Mouse (Mus musculus) liver, adult 2 months (tissue): Measurements from ENCODE around the gene Ifna15. TPM values are rescaled to one million over a fixed set of nuclear protein-coding genes. Genes with fewer than 3 reads are reported as not detected.

Experiments
- DNase-seq: peaks from one replicate; pipeline ENCODE4 v3.0.0-alpha.2; 2011; ENCODE audit warnings: low read depth, low spot score; ENCODE audit errors: extremely low read depth
- H3K27ac ChIP-seq: fragments of 200-500 bp; replicated peaks from 2 replicates; pipeline ENCODE4 v1.5.1; 2012; ENCODE audit warnings: low read depth, mild to moderate bottlenecking, control low read depth, inconsistent platforms, low read length; ENCODE audit not compliant: insufficient read depth
- H3K27me3 ChIP-seq: fragments of 200-500 bp; 2 replicates; pipeline ENCODE4 v1.6.1; 2012; ENCODE audit warnings: mild to moderate bottlenecking, moderate library complexity, low read length, inconsistent platforms; ENCODE audit not compliant: control insufficient read depth, insufficient read depth
- H3K36me3 ChIP-seq: fragments of 200-500 bp; 2 replicates; pipeline ENCODE4 v1.6.1; 2012; ENCODE audit warnings: low read length, inconsistent platforms; ENCODE audit not compliant: control insufficient read depth, insufficient read depth
- H3K4me1 ChIP-seq: fragments of 200-500 bp; 2 replicates; pipeline ENCODE4 v1.6.1; 2011; ENCODE audit warnings: low read length; ENCODE audit not compliant: control insufficient read depth, insufficient read depth
- H3K4me3 ChIP-seq: fragments of 200-500 bp; 2 replicates; pipeline ENCODE4 v1.5.1; 2011; ENCODE audit warnings: low read depth, mild to moderate bottlenecking, control low read depth, low read length, moderate library complexity; ENCODE audit not compliant: insufficient read depth
- H3K79me2 ChIP-seq: fragments of 200-500 bp; 2 replicates; pipeline ENCODE4 v1.6.1; 2012; ENCODE audit warnings: inconsistent platforms, mild to moderate bottlenecking, low read length, moderate library complexity; ENCODE audit not compliant: control insufficient read depth, insufficient read depth
- H3K9ac ChIP-seq: fragments of 200-500 bp; 2 replicates; pipeline ENCODE4 v1.6.1; 2012; ENCODE audit warnings: low read depth, mild to moderate bottlenecking, control low read depth, inconsistent platforms, low read length
- CTCF ChIP-seq: fragments of 200-500 bp; IDR thresholded peaks from 2 replicates; pipeline ENCODE4 v1.5.1; 2011; ENCODE audit warnings: low read depth, low read length, control low read depth
- POLR2A ChIP-seq: fragments of 200-500 bp; IDR thresholded peaks from 2 replicates; pipeline ENCODE4 v1.6.1; 2011; ENCODE audit warnings: low read length, control low read depth; ENCODE audit not compliant: insufficient read depth; ENCODE audit errors: extremely low read depth
- WGBS: fragments of 180-500 bp; shearing (Covaris S2); methylation state at CpG from one replicate; pipeline ENCODE4 v1.1.7; 2018; 5-methylcytosine and 5-hydroxymethylcytosine counted together
- polyA plus RNA-seq: library from polyadenylated mRNA; depleted of rRNA; stranded (reverse); fragments of >200 nt; gene quantifications from 2 replicates; pipeline ENCODE4 v1.2.3, GENCODE M21; 2012
- total RNA-seq: library from RNA; depleted of rRNA; stranded (reverse); fragments of >200 nt; gene quantifications from 2 replicates; pipeline ENCODE4 v1.2.3, GENCODE M21; 2014

Ifna15 gene
- total and polyA plus RNA-seq, 2 experiments: not detected

GRCm38 (mm10) chr4:88533499-88533898, 24.5 kb downstream of the Ifna15 start:
- 29% methylated on average over 2 of the region's 2 CpGs for WGBS

GRCm38 (mm10) chr4:88530892-88531291, 27.2 kb downstream of the Ifna15 start:
- DNase-seq: no peak
- Histone ChIP-seq H3K4me1 (peaks cover 14% of the 10 kb centered on the region), H3K79me2 (no peaks in the 10 kb centered on the region), H3K36me3 (no peaks in the 10 kb centered on the region), H3K27ac (no peak overlapping the region), H3K9ac (no peak overlapping the region), H3K4me3 (no peak overlapping the region), H3K27me3 (no peaks in the 10 kb centered on the region)
- 78% methylated on average over 2 of the region's 2 CpGs for WGBS
- TF ChIP-seq CTCF: no peak
- TF ChIP-seq POLR2A: no peak

More at GRCm38 (mm10) chr4:88533499-88533898, 24.5 kb downstream of the Ifna15 start:
- Histone ChIP-seq H3K79me2 (no peaks in the 10 kb centered on the region), H3K36me3 (no peaks in the 10 kb centered on the region), H3K27ac (peak overlapping the region; percentile 79), H3K27me3 (no peaks in the 10 kb centered on the region), H3K4me1 (peaks cover 22% of the 10 kb centered on the region), H3K9ac (no peak overlapping the region), H3K4me3 (no peak overlapping the region)
- DNase-seq: peak; percentile 92
- no peak for TF ChIP-seq POLR2A
- TF ChIP-seq CTCF: no peak

GRCm38 (mm10) chr4:88530271-88530670, 27.8 kb downstream of the Ifna15 start:
- H3K9ac ChIP-seq: no peak overlapping the region
- H3K79me2 ChIP-seq: no peaks in the 10 kb centered on the region
- no peak overlapping the region for H3K4me3 ChIP-seq
- H3K27ac ChIP-seq: no peak overlapping the region
- no peak for TF ChIP-seq CTCF
- no peak for TF ChIP-seq POLR2A
- H3K27me3 ChIP-seq: no peaks in the 10 kb centered on the region
- H3K36me3 ChIP-seq: no peaks in the 10 kb centered on the region
- peaks cover 11% of the 10 kb centered on the region for H3K4me1 ChIP-seq
- no peak for DNase-seq
- 84% methylated on average over 4 of the region's 4 CpGs for WGBS

GRCm38 (mm10) chr4:88526379-88527049, 31.5 kb downstream of the Ifna15 start:
- WGBS: 81% methylated on average over 5 of the region's 5 CpGs
- Histone ChIP-seq H3K27me3 (0 out of 2 replicates have a peak, but pooled peaks cover 3% of the 10 kb centered on the region), H3K79me2 (no peaks in the 10 kb centered on the region), H3K27ac (no peak overlapping the region), H3K36me3 (no peaks in the 10 kb centered on the region), H3K4me1 (no peaks in the 10 kb centered on the region), H3K9ac (no peak overlapping the region), H3K4me3 (no peak overlapping the region)
- no peak for DNase-seq
- no peak for TF ChIP-seq POLR2A
- TF ChIP-seq CTCF: no peak

- no peaks in the 10 kb centered on the region for H3K79me2 ChIP-seq
- WGBS: 69% methylated on average over 3 of the region's 3 CpGs
- H3K4me1 ChIP-seq: no peaks in the 10 kb centered on the region
- H3K4me3 ChIP-seq: no peak overlapping the region
- TF ChIP-seq CTCF: no peak
- no peak for TF ChIP-seq POLR2A
- no peak overlapping the region for H3K27ac ChIP-seq
- H3K36me3 ChIP-seq: no peaks in the 10 kb centered on the region
- H3K9ac ChIP-seq: no peak overlapping the region
- H3K27me3 ChIP-seq: 0 out of 2 replicates have a peak, but pooled peaks cover 3% of the 10 kb centered on the region
- DNase-seq: no peak
Observed at GRCm38 (mm10) chr4:88525393-88525792, 32.7 kb downstream of the Ifna15 start.

GRCm38 (mm10) chr4:88523241-88523640, 34.8 kb downstream of the Ifna15 start:
- H3K4me3 ChIP-seq: no peak overlapping the region
- no peaks in the 10 kb centered on the region for H3K36me3 ChIP-seq
- H3K27ac ChIP-seq: no peak overlapping the region
- no peaks in the 10 kb centered on the region for H3K79me2 ChIP-seq
- no peaks in the 10 kb centered on the region for H3K4me1 ChIP-seq
- H3K27me3 ChIP-seq: 0 out of 2 replicates have a peak, but pooled peaks cover 3% of the 10 kb centered on the region
- H3K9ac ChIP-seq: no peak overlapping the region
- DNase-seq: peak; percentile 33
- TF ChIP-seq POLR2A: no peak
- peak; percentile 41; the same call in 1 of the 2 replicates for TF ChIP-seq CTCF
